In genomic region chr2:164512121-164512909, GRCm38 (mm10) we compare ENCODE assay signal across 15 mouse cellular contexts. TPM values are rescaled to one million over a fixed set of nuclear protein-coding genes. Genes with fewer than 3 reads are reported as not detected.
DNase-seq lines count a peak whose midpoint lies in the region; ATAC-seq and TF ChIP-seq lines count a peak whose summit lies in the region.
"Had no signal": no experiment of that assay in that cellular context is flagged by ENCODE, and none has a peak within 500 bp of the region (broad histone marks: within the 10 kb centered on the region; RNA-seq: fewer than 3 reads in every experiment).

No protein-coding gene starts in this region.

- no peak overlapping the region for H3K4me2 ChIP-seq in intestine, embryonic 16.5 days (ENCODE audit: low read depth, low read length)
- H3K4me2 ChIP-seq in lung, postnatal 0 days (replicated peaks; ENCODE audit: low read depth, low read length): no peak overlapping the region
- H3K4me2 ChIP-seq in stomach, postnatal 0 days (replicated peaks; ENCODE audit: low read depth): no peak overlapping the region
- H3K4me2 ChIP-seq: neural tube, embryonic 12.5 days had no signal

- ATAC-seq in intestine, embryonic 16.5 days: peak; percentile 55
- peak; percentile 38 for ATAC-seq in lung, postnatal 0 days
- ATAC-seq in stomach, postnatal 0 days (ENCODE audit: low FRiP score, low TSS enrichment): peak; percentile 65

- H3K4me1 ChIP-seq in intestine, embryonic 16.5 days (ENCODE audit: control insufficient read depth, insufficient read depth, low read length): peaks cover 19% of the 10 kb centered on the region
- H3K4me1 ChIP-seq in lung, postnatal 0 days (ENCODE audit: insufficient read depth, low read depth, low read length): no peaks in the 10 kb centered on the region
- peaks cover 3% of the 10 kb centered on the region; the same call in 1 of the 2 replicates for H3K4me1 ChIP-seq in stomach, postnatal 0 days (replicated peaks; ENCODE audit: control insufficient read depth, insufficient read depth)
- H3K4me1 ChIP-seq: neural tube, embryonic 12.5 days had no signal

- H3K27me3 ChIP-seq in intestine, embryonic 16.5 days (replicated peaks; ENCODE audit: control insufficient read depth, insufficient read depth, low read length): no peaks in the 10 kb centered on the region
- no peaks in the 10 kb centered on the region for H3K27me3 ChIP-seq in lung, postnatal 0 days (replicated peaks; ENCODE audit: insufficient read depth, low read length)
- H3K27me3 ChIP-seq in stomach, postnatal 0 days (ENCODE audit: control insufficient read depth, insufficient read depth, low read length): no peaks in the 10 kb centered on the region
- H3K27me3 ChIP-seq: neural tube, embryonic 12.5 days had no signal

- 0 out of 2 replicates have a peak, but pooled peaks have one; percentile 1 for TF ChIP-seq CTCF in lung, postnatal 0 days (IDR thresholded peaks at IDR 0.05)
- TF ChIP-seq CTCF in stomach, postnatal 0 days (IDR thresholded peaks at IDR 0.05; ENCODE audit: low read depth): no peak

- 0 out of 2 replicates have a peak overlapping the region, but pooled peaks have one; percentile 1 for H3K9ac ChIP-seq in intestine, embryonic 16.5 days (ENCODE audit: low read depth, low read length)
- no peak overlapping the region for H3K9ac ChIP-seq in lung, postnatal 0 days (replicated peaks; ENCODE audit: low read depth)
- no peak overlapping the region for H3K9ac ChIP-seq in stomach, postnatal 0 days (ENCODE audit: low read length)
- H3K9ac ChIP-seq: neural tube, embryonic 12.5 days had no signal

- 60% methylated on average over 11 of the region's 14 CpGs for WGBS in intestine, embryonic 16.5 days
- WGBS in lung, postnatal 0 days: 40% methylated on average over 12 of the region's 14 CpGs
- WGBS in stomach, postnatal 0 days: 45% methylated on average over 12 of the region's 14 CpGs

- H3K4me3 ChIP-seq in intestine, embryonic 16.5 days (ENCODE audit: low read length): no peak overlapping the region
- no peak overlapping the region for H3K4me3 ChIP-seq in lung, postnatal 0 days (ENCODE audit: low read depth, low read length)
- H3K4me3 ChIP-seq in stomach, postnatal 0 days (ENCODE audit: low read depth, low read length): no peak overlapping the region
- H3K4me3 ChIP-seq: megakaryocyte, embryonic 14.5 days; neural tube, embryonic 12.5 days had no signal

- peak; percentile 25 to 38 for DNase-seq in kidney, postnatal 36 days
- no peak for DNase-seq in kidney, adult 18-20 months
- peak; percentile 44 for DNase-seq in lung, postnatal 0 days (ENCODE audit: low spot score)
- DNase-seq in stomach, postnatal 0 days (ENCODE audit: low spot score): peak; percentile 33
- no peak for DNase-seq in adrenal gland, postnatal 10 days
- no peak for DNase-seq in layer of hippocampus, postnatal 10 days (ENCODE audit: low spot score in 2 of 2)
- no peak for DNase-seq in urinary bladder, adult 2 months (ENCODE audit: low spot score)
- DNase-seq: gastrocnemius, postnatal 36 days; right cerebral cortex, postnatal 4 days had no signal

- TF ChIP-seq EP300 in lung, postnatal 0 days (IDR thresholded peaks at IDR 0.05): 0 out of 2 replicates have a peak, but pooled peaks have one; percentile 18
- no peak for TF ChIP-seq EP300 in stomach, postnatal 0 days (optimal IDR thresholded peaks at IDR 0.05)

- no peaks in the 10 kb centered on the region; the same call in 1 of the 2 replicates for H3K9me3 ChIP-seq in intestine, embryonic 16.5 days (ENCODE audit: control insufficient read depth, low read length)
- no peaks in the 10 kb centered on the region for H3K9me3 ChIP-seq in lung, postnatal 0 days (ENCODE audit: low read length)
- no peaks in the 10 kb centered on the region for H3K9me3 ChIP-seq in stomach, postnatal 0 days (ENCODE audit: control insufficient read depth, low read length)
- H3K9me3 ChIP-seq: neural tube, embryonic 12.5 days had no signal

- 0 out of 2 replicates have a peak overlapping the region, but pooled peaks have one; percentile 46 for H3K27ac ChIP-seq in intestine, embryonic 16.5 days (ENCODE audit: low read length)
- peak overlapping the region; percentile 73 for H3K27ac ChIP-seq in lung, postnatal 0 days (ENCODE audit: low read length)
- peak overlapping the region; percentile 30; the same call in 1 of the 2 replicates for H3K27ac ChIP-seq in stomach, postnatal 0 days (replicated peaks)
- H3K27ac ChIP-seq: neural tube, embryonic 12.5 days had no signal

- 0 out of 2 replicates have a peak, but pooled peaks cover 2% of the 10 kb centered on the region for H3K36me3 ChIP-seq in intestine, embryonic 16.5 days (ENCODE audit: control insufficient read depth, insufficient read depth, low read length)
- no peaks in the 10 kb centered on the region for H3K36me3 ChIP-seq in lung, postnatal 0 days (ENCODE audit: insufficient read depth, low read length)
- H3K36me3 ChIP-seq in stomach, postnatal 0 days (ENCODE audit: control insufficient read depth, insufficient read depth, low read length): 0 out of 2 replicates have a peak, but pooled peaks cover 2% of the 10 kb centered on the region

RNA-seq across cellular contexts. Expression of gene Pigt, which starts 15.0 kb away (rescaled TPM):
- 59.1 and 61.4 TPM in 2 replicates for polyA plus RNA-seq in intestine, embryonic 16.5 days (2015; fragmentation: Nextera tagmentation; extraction: Ambion mirVana)
- 45.5 and 54.8 TPM in 2 replicates for polyA plus RNA-seq in lung, postnatal 0 days (2015; fragmentation: Nextera tagmentation; extraction: Ambion mirVana)
- 53.6 and 54.7 TPM in 2 replicates for polyA plus RNA-seq in stomach, postnatal 0 days (2015; fragmentation: Nextera tagmentation; extraction: Ambion mirVana)
- 10 to 100 TPM; 87.4 to 93.0 TPM for total RNA-seq in adrenal gland, postnatal 10 days (2021)
- 100 to 1,000 TPM; 106 to 109 TPM for total RNA-seq in layer of hippocampus, postnatal 10 days (2021)
- 55.9 and 71.5 TPM in 2 replicates for polyA plus RNA-seq in urinary bladder, adult 2 months (2012; rRNA removed)

RNA-seq across cellular contexts. Expression of gene Dbndd2, which starts 26.4 kb away (rescaled TPM):
- 16.0 and 16.4 TPM in 2 replicates for polyA plus RNA-seq in intestine, embryonic 16.5 days (2015; fragmentation: Nextera tagmentation; extraction: Ambion mirVana)
- 39.9 and 44.6 TPM in 2 replicates for polyA plus RNA-seq in lung, postnatal 0 days (2015; fragmentation: Nextera tagmentation; extraction: Ambion mirVana)
- 27.3 and 27.8 TPM in 2 replicates for polyA plus RNA-seq in stomach, postnatal 0 days (2015; fragmentation: Nextera tagmentation; extraction: Ambion mirVana)
- total RNA-seq in adrenal gland, postnatal 10 days (2021): 10 to 100 TPM; 13.1 to 20.5 TPM
- 10 to 100 TPM; 58.9 to 61.0 TPM for total RNA-seq in layer of hippocampus, postnatal 10 days (2021)
- polyA plus RNA-seq in urinary bladder, adult 2 months (2012; rRNA removed): 124 and 133 TPM in 2 replicates

RNA-seq across cellular contexts. Expression of gene Trp53tg5, which starts 38.8 kb away (rescaled TPM):
- polyA plus RNA-seq in intestine, embryonic 16.5 days (2015; fragmentation: Nextera tagmentation; extraction: Ambion mirVana): not detected in 2 replicates
- not detected in 2 replicates for polyA plus RNA-seq in lung, postnatal 0 days (2015; fragmentation: Nextera tagmentation; extraction: Ambion mirVana)
- not detected in 2 replicates for polyA plus RNA-seq in stomach, postnatal 0 days (2015; fragmentation: Nextera tagmentation; extraction: Ambion mirVana)
- not detected for total RNA-seq in adrenal gland, postnatal 10 days (2021)
- total RNA-seq in layer of hippocampus, postnatal 10 days (2021): not detected
- not detected in 2 replicates for polyA plus RNA-seq in urinary bladder, adult 2 months (2012; rRNA removed)
- total RNA-seq: gastrocnemius, postnatal 36 days; left cerebral cortex, postnatal 10 days had no signal
- polyA plus RNA-seq: cortical plate, adult 2 months; kidney, embryonic 14.5 days; neural tube, embryonic 12.5 days had no signal

RNA-seq across cellular contexts. Expression of gene Wfdc2, which starts 49.9 kb away (rescaled TPM):
- polyA plus RNA-seq in intestine, embryonic 16.5 days (2015; fragmentation: Nextera tagmentation; extraction: Ambion mirVana): 36.8 and 42.4 TPM in 2 replicates
- 1,345 and 1,354 TPM in 2 replicates for polyA plus RNA-seq in lung, postnatal 0 days (2015; fragmentation: Nextera tagmentation; extraction: Ambion mirVana)
- 123 and 147 TPM in 2 replicates for polyA plus RNA-seq in stomach, postnatal 0 days (2015; fragmentation: Nextera tagmentation; extraction: Ambion mirVana)
- 1 to 10 TPM; 1.9 to 2.9 TPM for total RNA-seq in adrenal gland, postnatal 10 days (2021)
- total RNA-seq in layer of hippocampus, postnatal 10 days (2021): under 1 TPM in 1 of 2 experiments, not detected in 1; 0.73 TPM
- polyA plus RNA-seq in urinary bladder, adult 2 months (2012; rRNA removed): 775 and 802 TPM in 2 replicates

RNA-seq across cellular contexts. Expression of gene Gm20458, which starts 51.5 kb away (rescaled TPM):
- 9.8 and 11.9 TPM in 2 replicates for polyA plus RNA-seq in intestine, embryonic 16.5 days (2015; fragmentation: Nextera tagmentation; extraction: Ambion mirVana)
- 23.5 and 32.9 TPM in 2 replicates for polyA plus RNA-seq in lung, postnatal 0 days (2015; fragmentation: Nextera tagmentation; extraction: Ambion mirVana)
- 26.9 and 28.1 TPM in 2 replicates for polyA plus RNA-seq in stomach, postnatal 0 days (2015; fragmentation: Nextera tagmentation; extraction: Ambion mirVana)
- 1 to 10 TPM; 2.5 to 4.8 TPM for total RNA-seq in adrenal gland, postnatal 10 days (2021)
- total RNA-seq in layer of hippocampus, postnatal 10 days (2021): 10 to 100 TPM in 1 of 2 experiments, 1 to 10 TPM in 1; 4.1 to 17.9 TPM
- 3.0 and 4.4 TPM in 2 replicates for polyA plus RNA-seq in urinary bladder, adult 2 months (2012; rRNA removed)

Comparison
In these comparisons a context has a peak if more than half of its experiments do, and no peak if none do; other contexts are left out.
1. DNase-seq: peak in kidney, postnatal 36 days (2 of 2), lung, postnatal 0 days (single experiment) and stomach, postnatal 0 days (single experiment); none in kidney, adult 18-20 months (single experiment), adrenal gland, postnatal 10 days (single experiment), layer of hippocampus, postnatal 10 days (0 of 2) and urinary bladder, adult 2 months (single experiment).
2. Peak in every context shown above with its lines, with median percentiles within 50 percentile points of each other: ATAC-seq and H3K27ac ChIP-seq.